Mouse (Mus musculus): ENCODE results near the gene Prkci. TPM values are rescaled to one million over a fixed set of nuclear protein-coding genes. Genes with fewer than 3 reads are reported as not detected.

Prkci gene
- total RNA-seq, 2 experiments from 2014 or later: 64.8 to 66.3 TPM

DNA sequence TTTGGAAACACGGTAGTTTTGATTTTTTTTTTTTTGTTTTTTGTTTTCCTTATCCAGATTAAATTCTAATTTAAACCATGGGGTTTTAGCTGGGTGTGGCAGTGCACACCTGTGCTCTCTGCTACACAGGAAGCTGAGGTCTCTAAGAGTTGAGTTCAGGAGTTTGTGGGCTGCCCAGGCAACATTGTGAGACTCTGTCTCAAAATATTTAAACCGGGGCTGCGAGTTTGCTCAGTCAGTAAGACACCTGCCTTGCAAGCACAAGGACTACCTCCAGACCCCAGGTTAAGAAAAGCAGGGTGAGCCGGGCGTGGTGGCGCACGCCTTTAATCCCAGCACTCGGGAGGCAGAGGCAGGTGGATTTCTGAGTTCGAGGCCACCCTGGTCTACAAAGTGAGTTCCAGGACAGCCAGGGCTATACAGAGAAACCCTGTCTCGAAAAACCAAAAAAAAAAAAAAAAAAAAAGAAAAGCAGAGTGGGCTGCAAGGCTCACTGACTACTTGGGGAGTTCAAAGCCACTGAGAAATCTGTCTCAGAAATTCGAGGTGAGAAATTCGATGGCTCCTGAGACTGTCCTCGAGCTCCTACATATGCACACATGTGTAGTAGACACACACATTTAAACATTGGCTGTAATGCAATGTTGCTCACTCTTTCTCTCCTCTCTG is 87.4 kb downstream of the Prkci start:
- no peak for DNase-seq (ENCODE audit: low spot score in 2 of 2)

DNA sequence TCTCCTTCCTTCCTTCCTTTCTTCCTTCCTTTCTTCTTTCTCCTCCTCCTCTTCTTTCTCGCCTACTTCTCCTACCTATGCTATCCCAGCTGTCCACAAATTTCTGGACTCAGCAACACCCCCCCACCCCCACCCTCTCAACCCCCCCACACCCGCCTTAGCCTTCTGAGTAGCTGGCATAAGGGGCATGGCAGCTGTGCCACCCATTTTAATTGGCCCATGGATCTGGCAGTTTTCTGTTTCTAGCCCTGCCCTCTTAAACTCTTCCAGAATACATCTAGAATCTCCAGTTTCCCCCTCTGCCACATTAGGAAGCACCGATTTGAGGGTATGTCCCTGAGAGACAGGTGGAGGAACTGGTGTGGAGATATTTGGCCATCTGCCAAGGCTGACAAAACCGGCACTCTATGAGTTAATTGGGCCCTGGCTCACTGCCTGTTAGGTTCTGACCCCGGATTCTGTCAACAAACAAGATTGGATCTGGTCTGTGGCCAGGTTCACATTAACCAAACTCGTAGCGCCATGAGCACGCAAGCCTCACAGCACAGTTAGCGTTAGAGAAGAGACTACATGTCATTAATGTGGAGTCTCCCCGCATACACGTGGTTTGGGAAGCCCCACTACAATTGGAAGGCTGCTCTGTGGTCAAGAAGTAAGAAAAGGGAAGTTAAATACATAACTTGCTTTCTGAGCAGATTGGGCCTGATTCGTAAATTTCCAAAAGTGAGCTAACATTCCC is 88.1 kb downstream of the Prkci start:
- no peak for DNase-seq (ENCODE audit: low spot score in 2 of 2)

GRCm38 (mm10) chr3:31085000-31085399 is 89.5 kb downstream of the Prkci start:
- no peak for DNase-seq (ENCODE audit: low spot score in 2 of 2)

GRCm38 (mm10) chr3:31088789-31089775 is 93.5 kb downstream of the Prkci start:
- no peak for DNase-seq (ENCODE audit: low spot score in 2 of 2)

GRCm38 (mm10) chr3:31089956-31090355 is 94.4 kb downstream of the Prkci start:
- DNase-seq (ENCODE audit: low spot score in 2 of 2): no peak

GRCm38 (mm10) chr3:31093196-31093595 is 97.6 kb downstream of the Prkci start:
- peak; percentile 55 to 66 for DNase-seq (ENCODE audit: low spot score in 2 of 2)

GRCm38 (mm10) chr3:31093627-31094351 is 98.2 kb downstream of the Prkci start:
- DNase-seq (ENCODE audit: low spot score in 2 of 2): peak; percentile 51 to 68

GRCm38 (mm10) chr3:31094531-31095178 is 99.1 kb downstream of the Prkci start, which contains the start of gene Skil:
Gene Skil, plus strand, starts transcription at chr3:31095058.
- DNase-seq (ENCODE audit: low spot score in 2 of 2): peak; percentile 90 to 94

DNA sequence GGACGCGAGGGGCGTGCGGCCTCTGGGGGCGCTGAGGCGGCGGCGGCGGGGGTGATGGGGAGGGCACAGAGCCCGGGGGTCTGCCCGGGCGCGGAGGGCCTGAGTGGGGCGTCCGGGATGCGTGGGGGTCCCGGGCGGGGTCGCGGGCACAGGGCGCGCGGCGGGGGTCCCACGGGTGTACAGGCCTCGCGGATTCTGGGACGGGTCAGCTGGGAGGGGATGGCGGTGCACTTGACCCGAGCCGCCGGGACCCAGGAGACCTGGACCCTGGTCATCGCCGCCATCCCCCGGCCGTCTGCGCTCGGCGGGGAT is 99.6 kb downstream of the Prkci start:
- no peak for DNase-seq (ENCODE audit: low spot score in 2 of 2)

DNA sequence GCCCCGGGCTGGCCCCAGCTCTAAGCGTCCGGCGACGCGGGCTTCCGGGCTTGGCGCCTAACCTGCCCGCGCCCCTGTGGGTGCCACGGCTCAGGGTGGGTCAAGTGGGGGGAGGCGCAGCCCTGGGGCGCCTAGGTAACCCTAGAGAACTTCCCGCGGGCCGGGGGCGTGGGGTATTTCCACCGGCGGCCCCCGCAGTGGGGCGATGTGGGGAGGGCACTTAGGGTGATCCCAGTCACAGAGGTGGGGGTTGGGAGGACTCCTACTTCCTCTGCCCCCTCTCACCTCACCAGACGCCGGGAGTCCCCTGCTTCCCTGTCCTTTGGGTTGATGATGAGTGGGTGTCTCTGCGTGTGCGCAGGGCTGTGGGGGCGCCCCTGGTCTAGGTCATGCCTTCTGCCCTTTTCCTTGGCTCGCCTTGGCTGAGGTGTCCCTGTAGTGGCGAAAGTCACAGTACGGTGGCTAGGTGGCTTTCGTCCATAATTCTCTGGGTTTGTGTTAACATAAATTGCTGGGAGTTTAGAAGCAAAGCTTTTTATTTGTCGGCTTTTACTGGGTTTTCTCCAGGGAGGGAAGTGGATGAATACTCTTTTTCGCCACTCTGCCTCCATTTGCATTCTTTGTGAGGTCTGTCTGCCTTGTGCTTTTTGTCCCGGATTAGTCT is 100.1 kb downstream of the Prkci start:
- DNase-seq (ENCODE audit: low spot score in 2 of 2): peak; percentile 18 to 39

DNA sequence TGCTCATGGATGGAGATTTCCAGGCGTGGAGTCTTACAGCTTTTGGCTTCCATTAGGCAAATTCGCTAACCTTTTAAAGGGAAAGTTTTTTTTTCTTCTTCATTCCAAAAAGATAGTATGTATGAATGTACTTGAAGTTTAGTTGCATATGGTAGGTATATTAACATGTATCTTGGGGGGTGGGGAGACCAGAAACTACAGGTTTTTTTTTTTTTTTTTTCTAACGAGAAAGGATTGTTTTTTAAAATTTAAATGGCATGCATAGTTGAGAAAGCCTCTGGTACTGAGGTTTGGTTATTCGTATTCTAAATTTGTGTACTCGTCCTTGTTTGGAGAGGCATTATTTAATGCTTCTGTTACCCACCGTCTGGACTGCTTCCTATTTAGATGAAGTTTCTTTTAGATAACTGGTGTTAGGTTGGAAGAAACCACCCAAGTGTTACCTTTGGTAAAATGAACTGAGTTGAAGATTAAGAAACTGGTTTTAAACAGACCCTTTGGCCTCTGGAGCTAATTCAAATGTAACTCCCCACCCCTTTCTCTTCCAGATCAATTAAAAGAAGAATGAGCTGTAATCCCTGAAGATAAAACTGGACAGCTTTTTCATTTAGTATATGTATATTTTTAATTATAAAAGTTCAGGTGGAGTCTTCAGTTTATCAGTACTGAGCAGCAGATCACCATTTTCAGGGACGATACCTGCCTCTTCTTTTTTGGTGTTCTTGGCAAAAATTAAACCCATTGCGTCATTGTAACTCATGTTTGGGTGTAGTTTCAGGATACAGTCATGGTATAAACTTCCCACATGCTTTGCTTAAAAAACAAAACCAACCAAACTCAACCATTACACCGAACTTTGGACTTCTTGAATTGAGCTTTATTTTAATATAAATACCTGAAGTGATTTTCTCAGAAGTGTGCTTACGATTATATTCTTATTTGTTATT is 100.9 kb downstream of the Prkci start:
- DNase-seq (ENCODE audit: low spot score in 2 of 2): no peak

- no peak for DNase-seq (ENCODE audit: low spot score in 2 of 2)
Measured at GRCm38 (mm10) chr3:31097102-31097720, 101.7 kb downstream of the Prkci start.

DNA sequence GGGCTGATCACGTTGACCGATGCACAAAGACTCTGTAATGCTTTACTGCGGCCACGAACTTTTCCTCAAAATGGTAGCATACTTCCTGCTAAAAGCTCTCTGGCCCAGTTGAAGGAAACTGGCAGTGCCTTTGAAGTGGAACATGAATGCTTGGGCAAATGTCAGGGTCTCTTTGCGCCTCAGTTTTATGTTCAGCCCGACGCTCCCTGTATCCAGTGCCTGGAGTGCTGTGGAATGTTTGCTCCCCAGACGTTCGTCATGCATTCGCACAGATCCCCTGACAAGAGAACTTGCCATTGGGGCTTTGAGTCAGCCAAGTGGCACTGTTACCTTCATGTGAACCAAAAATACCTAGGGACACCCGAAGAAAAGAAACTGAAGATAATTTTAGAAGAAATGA is 102.4 kb downstream of the Prkci start:
- no peak for DNase-seq (ENCODE audit: low spot score in 2 of 2)

- DNase-seq (ENCODE audit: low spot score in 2 of 2): no peak
Measured at GRCm38 (mm10) chr3:31098556-31098955, 103.0 kb downstream of the Prkci start.

DNA sequence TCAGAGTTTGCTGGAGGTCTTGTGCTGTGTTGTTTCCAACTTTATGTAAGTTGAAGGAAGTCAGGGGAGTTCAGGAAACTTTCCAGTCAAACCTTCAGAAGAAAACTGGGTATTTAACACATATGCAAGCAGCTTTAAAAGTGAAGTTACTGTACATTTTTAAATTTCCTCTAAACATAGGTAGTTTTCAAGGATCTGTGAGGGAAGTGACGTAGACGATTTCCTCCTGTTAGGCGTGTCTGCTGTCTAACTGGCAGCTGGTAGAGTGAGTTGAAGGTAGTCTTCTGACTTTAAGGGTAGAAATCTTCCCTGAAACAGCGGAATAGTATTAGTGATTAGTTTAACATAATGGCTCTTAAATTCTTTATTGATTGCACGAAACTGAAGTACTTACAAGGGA is 104.5 kb downstream of the Prkci start:
- no peak for DNase-seq (ENCODE audit: low spot score in 2 of 2)

DNA sequence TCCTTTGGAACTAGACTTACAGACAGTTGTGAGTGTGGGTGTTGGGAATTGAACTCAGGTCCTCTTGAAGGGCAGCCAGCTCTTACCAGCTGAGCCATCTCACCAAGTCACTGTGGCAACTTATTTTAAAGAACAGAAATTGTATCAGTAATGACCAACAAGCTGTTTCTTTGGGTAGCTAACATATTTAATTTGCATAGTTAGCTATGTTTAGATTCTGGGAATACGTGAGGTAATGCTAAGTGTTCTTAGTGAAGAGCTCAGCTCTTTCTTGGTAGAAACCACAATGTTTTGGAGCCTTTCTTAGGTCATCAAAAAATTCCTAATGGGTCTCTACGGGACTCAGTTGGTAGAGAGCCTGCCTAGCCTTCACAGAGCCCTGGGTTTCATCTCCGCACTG is 105.3 kb downstream of the Prkci start:
- DNase-seq (ENCODE audit: low spot score in 2 of 2): no peak

All from left cerebral cortex, adult 18-20 months (tissue).